ENCODE assay signal across 9 mouse cellular contexts in genomic region chr4:114947395-114947794, GRCm38 (mm10). TPM values are rescaled to one million over a fixed set of nuclear protein-coding genes. Genes with fewer than 3 reads are reported as not detected.
A peak's percentile ranks its signal among the peaks of the same experiment; 100 is the strongest.
DNase-seq lines count a peak whose midpoint lies in the region; ATAC-seq lines count a peak whose summit lies in the region.
"Had no signal": no experiment of that assay in that cellular context is flagged by ENCODE, and none has a peak within 500 bp of the region (broad histone marks: within the 10 kb centered on the region; RNA-seq: fewer than 3 reads in every experiment).

No protein-coding gene starts in this region.

- H3K9ac ChIP-seq in forebrain, embryonic 12.5 days: no peak overlapping the region

- peak; percentile 53 for DNase-seq in ES-CJ7 (ENCODE audit: low read depth, low spot score)
- peak; percentile 40 for DNase-seq in c-Kit-positive CD71-positive TER-119-positive erythroid progenitor cells, embryonic 14.5 days (ENCODE audit: low spot score)
- DNase-seq in hindbrain, embryonic 10.5 days (ENCODE audit: low spot score): peak; percentile 74
- peak; percentile 83 for DNase-seq in layer of hippocampus, adult 9-10 months (ENCODE audit: low spot score)
- peak; percentile 86 for DNase-seq in lung, postnatal 10 days
- peak; percentile 66 for DNase-seq in ovary, postnatal 36 days (ENCODE audit: low spot score)
- DNase-seq in thymus, postnatal 10 days (ENCODE audit: low spot score in 2 of 2): peak; percentile 15 to 61

- no peaks in the 10 kb centered on the region for H3K9me3 ChIP-seq in forebrain, embryonic 12.5 days
- H3K9me3 ChIP-seq in hindbrain, embryonic 10.5 days: no peaks in the 10 kb centered on the region

- 30% methylated on average over 6 of the region's 6 CpGs for WGBS in forebrain, embryonic 12.5 days
- 32% methylated on average over 6 of the region's 6 CpGs for WGBS in hindbrain, embryonic 10.5 days

- no peaks in the 10 kb centered on the region for H3K36me3 ChIP-seq in forebrain, embryonic 12.5 days (replicated peaks)
- no peaks in the 10 kb centered on the region for H3K36me3 ChIP-seq in hindbrain, embryonic 10.5 days

- H3K27ac ChIP-seq in forebrain, embryonic 12.5 days: no peak overlapping the region
- H3K27ac ChIP-seq in hindbrain, embryonic 10.5 days: no peak overlapping the region

- no peak overlapping the region for H3K4me3 ChIP-seq in forebrain, embryonic 12.5 days (replicated peaks)
- no peak overlapping the region for H3K4me3 ChIP-seq in hindbrain, embryonic 10.5 days

- H3K27me3 ChIP-seq in forebrain, embryonic 12.5 days: peaks cover 43% of the 10 kb centered on the region
- H3K27me3 ChIP-seq in hindbrain, embryonic 10.5 days (ENCODE audit: insufficient read depth, poor library complexity, severe bottlenecking): peaks cover 52% of the 10 kb centered on the region

- ATAC-seq in forebrain, embryonic 12.5 days (ENCODE audit: low FRiP score): peak; percentile 75

- peaks cover 1% of the 10 kb centered on the region; the same call in 1 of the 2 replicates for H3K4me1 ChIP-seq in forebrain, embryonic 12.5 days
- H3K4me1 ChIP-seq in hindbrain, embryonic 10.5 days (replicated peaks): peaks cover 13% of the 10 kb centered on the region

- H3K4me2 ChIP-seq in forebrain, embryonic 12.5 days: no peak overlapping the region

RNA-seq across cellular contexts. Expression of gene Foxe3, which starts 21.6 kb away (rescaled TPM):
- polyA plus RNA-seq in forebrain, embryonic 12.5 days (2016; fragmentation: Nextera tagmentation; extraction: Ambion mirVana): not detected in 2 replicates
- polyA plus RNA-seq in hindbrain, embryonic 10.5 days (2016; fragmentation: Nextera tagmentation; extraction: Ambion mirVana): 0.18 and 0.51 TPM in 2 replicates
- polyA plus RNA-seq: heart, embryonic 14.5 days had no signal

RNA-seq across cellular contexts. Expression of gene Foxd2, which starts 38.7 kb away (rescaled TPM):
- 1.1 and 2.8 TPM in 2 replicates for polyA plus RNA-seq in forebrain, embryonic 12.5 days (2016; fragmentation: Nextera tagmentation; extraction: Ambion mirVana)
- polyA plus RNA-seq in hindbrain, embryonic 10.5 days (2016; fragmentation: Nextera tagmentation; extraction: Ambion mirVana): 2.2 and 3.1 TPM in 2 replicates
- polyA plus RNA-seq: heart, embryonic 14.5 days had no signal

RNA-seq across cellular contexts. Expression of gene Cmpk1, which starts 39.6 kb away (rescaled TPM):
- 123 and 129 TPM in 2 replicates for polyA plus RNA-seq in forebrain, embryonic 12.5 days (2016; fragmentation: Nextera tagmentation; extraction: Ambion mirVana)
- polyA plus RNA-seq in hindbrain, embryonic 10.5 days (2016; fragmentation: Nextera tagmentation; extraction: Ambion mirVana): 88.0 and 91.2 TPM in 2 replicates

RNA-seq across cellular contexts. Expression of gene Stil, which starts 52.6 kb away (rescaled TPM):
- 20.7 and 21.0 TPM in 2 replicates for polyA plus RNA-seq in forebrain, embryonic 12.5 days (2016; fragmentation: Nextera tagmentation; extraction: Ambion mirVana)
- 15.0 and 20.0 TPM in 2 replicates for polyA plus RNA-seq in hindbrain, embryonic 10.5 days (2016; fragmentation: Nextera tagmentation; extraction: Ambion mirVana)
